Mouse (Mus musculus): Measurements from ENCODE around the gene Mtcl1.

Gene Mtcl1

GRCm38 (mm10) chr17:66449460-66450341, at the start of gene Mtcl1:
Gene Mtcl1, minus strand, starts transcription at chr17:66449750.
- peak; percentile 50 to 64 for DNase-seq

DNA sequence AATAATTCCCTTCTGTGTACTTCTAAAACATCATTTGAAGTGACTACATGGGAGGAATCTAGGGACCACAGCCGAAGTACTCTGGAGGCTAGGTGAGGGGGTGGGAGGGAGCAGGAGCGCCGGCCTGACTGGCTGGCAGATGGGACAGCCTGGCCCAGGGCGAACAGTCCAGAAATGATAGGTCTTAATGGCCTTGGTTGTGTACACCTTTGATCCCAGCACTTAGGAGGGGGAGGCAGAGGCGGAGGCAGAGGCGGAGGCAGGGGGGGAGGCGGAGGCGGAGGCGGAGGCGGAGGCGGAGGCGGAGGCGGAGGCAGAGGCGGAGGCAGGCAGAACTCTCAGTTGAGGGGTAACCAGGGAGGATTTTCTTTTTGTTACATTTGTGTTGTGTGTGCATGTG, 49.0 kb upstream of the Mtcl1 start:
- no peak for DNase-seq

GRCm38 (mm10) chr17:66496589-66496988, 47.0 kb upstream of the Mtcl1 start:
- DNase-seq: no peak

DNA sequence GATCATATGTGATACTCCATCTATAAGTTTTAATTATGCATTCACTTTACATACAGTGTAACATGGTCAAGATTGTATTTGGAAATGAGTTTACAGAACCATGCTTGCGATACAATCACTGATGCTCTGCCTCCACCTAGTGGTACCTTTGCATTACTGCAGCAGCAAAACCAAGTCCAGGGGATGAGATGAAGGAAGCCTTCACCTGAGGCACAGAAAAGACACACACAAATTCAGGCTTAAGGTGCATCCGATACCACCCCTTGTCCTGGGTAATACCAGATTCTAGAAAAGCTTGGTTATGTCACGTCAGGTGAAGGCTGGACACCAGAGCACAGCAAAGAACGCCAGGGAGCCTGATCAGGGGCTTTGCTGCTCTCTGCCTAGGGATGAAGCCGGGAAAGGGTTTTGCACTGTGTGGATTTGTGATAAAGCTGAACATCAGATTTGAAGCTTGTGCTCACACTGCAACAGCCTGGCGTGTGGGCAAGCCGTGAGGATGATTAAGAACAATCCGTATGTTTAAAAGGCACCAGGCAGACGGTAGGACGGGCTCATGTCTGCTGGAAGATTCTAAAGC, 40.6 kb upstream of the Mtcl1 start:
- peak; percentile 30 to 37 for DNase-seq

DNA sequence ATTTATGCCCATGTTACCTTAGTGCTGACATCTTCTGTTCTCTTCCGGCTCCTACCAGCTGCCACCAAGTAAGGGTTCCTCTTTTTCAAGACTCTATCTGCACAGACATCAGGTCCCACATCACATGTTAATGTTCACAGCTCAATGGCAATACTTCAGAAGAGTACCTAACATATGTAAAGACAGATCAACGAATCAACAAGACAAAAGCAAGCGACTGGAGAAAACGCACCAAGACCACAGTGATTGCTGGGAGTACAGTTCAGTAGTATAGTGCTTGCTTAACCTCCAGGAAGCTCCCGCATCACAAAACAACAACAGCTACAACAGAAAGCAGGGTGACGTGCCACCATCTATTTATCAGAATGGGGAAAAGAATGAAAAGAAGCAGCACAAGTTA, 37.0 kb upstream of the Mtcl1 start:
- no peak for DNase-seq

DNA sequence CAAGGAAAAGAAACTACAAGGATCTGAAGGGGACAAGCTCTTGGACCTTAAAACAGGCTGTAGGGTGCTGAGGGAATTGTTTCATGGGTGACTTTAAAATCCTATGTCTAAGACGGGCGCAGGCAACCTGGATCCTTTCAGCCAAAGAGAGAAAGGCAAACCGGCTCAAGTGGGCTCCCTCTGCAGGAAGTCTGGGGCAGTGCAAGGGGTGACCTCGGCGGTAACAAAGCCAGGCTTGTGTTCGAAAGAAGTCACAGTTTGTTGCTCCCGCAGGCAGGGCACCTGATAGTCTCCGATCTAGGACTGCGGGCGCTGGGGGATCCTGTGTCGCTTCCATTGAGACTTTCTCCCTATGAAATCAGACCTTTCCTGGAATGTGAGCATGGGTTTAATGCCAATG, 36.2 kb upstream of the Mtcl1 start:
- DNase-seq: peak; percentile 47 to 63

DNA sequence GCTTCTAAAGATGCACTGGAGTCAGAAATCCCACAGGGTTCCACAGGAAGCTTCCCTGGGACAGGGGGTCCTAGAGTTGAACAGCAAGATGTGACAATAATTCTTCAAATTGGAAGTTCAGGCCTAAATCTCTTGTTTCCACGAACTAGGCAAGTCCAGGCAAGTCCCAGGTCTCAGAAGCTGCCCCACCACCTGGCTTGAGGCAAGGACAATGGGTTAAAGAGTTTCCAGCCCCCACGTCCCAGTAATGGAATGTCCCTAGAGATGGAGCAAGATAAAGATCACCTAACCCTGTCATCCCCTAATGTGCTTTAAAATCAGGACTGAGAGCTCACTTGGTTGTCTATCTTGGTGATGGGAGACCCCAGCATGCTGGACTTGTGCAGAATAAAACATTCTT, 35.4 kb upstream of the Mtcl1 start:
- no peak for DNase-seq

- DNase-seq: no peak
Measured at GRCm38 (mm10) chr17:66483651-66484454, 34.3 kb upstream of the Mtcl1 start.

DNA sequence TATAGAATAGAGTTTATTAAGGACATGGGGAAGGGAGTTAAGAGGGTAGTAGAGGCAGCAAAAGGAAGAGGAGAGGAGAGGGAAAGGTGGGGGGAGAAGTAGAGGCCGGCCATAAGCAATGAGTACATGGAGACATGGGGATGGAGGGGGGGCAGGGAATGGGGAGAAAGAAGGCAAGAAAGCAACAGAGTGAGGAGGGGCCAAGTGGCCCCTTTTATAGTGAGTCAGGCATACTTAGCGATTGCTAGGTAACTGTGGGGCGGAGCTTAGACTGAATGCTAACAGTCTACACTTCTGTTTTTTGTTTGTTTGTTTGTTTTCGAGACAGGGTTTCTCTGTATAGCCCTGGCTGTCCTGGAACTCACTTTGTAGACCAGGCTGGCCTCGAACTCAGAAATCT, 31.7 kb upstream of the Mtcl1 start:
- no peak for DNase-seq

DNA sequence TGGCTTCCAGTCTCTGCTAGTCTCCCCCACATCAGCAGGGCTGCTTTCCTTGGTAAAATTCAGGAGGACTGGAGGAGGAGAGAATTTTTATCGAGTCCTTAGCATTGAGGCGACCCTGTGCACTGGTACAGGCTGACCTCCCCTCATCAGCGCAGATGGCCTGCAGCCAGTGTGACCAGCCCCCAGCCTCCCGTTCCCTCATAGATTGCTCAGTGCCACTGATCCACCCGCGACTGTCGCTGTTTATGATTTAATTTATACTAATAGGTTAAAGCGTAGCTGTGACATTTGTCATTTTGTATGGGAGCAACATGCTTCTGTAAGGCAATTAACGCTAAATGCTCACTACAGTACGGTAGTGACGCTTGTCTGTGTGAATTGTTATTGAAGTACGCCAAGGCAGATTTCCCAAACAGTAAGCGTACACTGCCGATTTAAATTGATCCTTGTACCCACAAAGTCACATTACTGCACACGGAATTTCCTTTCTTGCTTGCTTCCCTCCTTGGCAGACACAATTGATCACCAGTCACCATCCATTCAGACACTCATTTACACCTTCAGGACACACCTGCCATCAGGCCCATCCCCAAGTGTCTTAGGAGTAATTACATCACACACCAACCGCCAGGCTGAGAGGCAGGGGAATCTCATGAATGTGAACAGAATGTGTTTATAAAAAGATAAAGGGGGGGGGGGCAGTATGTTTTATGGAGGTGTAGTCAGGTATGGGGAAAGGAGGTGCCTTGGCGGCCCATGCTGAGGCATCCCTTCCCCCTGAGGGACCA, 31.1 kb upstream of the Mtcl1 start:
- DNase-seq: no peak

DNA sequence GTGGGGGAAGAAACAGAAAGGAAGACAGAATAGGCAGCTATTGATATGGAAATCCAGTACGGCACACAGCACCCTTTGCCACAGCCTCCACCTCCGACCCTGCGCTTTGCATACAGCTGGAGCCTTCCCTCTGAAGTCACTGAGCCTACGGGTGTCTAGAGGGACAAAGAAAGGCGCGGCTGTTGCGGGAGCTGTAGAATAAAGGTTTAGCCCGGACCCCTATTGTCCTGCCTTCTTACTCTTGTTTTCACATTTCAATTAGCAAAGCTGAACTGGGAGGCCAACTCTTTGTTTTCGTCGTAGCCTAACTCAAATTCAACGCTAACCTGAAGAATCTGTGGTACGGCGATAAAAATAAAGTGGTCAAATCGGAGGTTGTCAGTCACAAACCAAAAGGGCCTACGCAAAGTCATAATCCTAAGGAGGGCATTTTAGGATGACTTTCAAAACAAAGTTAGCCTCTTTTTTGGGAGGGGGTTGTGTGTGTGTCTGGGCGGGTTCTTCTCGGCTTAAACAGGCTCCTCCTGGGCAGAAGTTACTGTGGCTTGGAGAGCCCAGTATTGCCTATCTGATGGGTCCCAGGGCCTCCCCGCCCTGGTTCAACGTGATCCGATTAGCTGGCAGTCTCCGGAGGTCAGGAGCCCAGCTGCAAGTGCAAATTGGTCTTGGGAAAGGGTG, 30.4 kb upstream of the Mtcl1 start:
- DNase-seq: no peak

- no peak for DNase-seq
Measured at GRCm38 (mm10) chr17:66479311-66479710, 29.8 kb upstream of the Mtcl1 start.

- DNase-seq: no peak
Measured at GRCm38 (mm10) chr17:66473205-66473604, 23.7 kb upstream of the Mtcl1 start.

- DNase-seq: no peak
Measured at GRCm38 (mm10) chr17:66471775-66472174, 22.2 kb upstream of the Mtcl1 start.

DNA sequence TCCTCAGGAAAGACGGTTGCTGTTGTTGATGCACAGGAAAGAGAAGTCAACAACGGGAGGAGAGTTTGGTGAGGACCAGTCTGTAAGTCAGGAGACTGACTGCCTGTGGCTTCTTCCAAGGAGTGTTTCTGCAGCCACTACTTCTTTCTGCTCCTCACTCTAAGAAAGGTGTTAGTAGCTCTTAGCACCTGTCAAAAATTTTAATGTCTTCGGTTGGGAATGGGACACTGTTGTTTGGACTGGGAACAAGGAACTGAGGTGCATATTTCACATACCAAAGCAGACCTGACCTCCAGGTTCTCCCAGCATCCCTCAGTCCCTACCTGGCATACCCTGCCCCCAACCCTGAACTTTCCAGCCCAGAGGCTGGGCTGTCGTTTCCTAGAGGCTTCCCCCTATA, 21.7 kb upstream of the Mtcl1 start:
- no peak for DNase-seq

DNA sequence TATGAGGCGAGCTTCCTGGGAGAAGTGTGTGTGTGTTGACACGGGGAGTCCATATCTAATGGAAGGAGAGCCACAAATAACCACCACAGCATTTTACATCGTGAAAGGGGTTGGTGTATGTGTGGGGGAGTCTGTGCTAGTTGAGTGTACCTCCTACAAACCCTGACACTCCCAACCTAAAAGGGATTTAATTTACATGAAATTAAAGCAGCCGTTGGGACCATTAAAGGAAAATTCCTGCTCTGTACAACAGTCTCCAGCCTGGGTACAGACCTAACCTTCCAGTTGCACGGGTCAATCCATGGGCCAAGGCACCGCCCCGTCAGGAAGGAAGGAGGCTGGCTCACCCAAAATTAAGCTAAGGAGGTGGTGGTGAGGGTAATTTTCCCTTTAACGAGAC, 20.5 kb upstream of the Mtcl1 start:
- no peak for DNase-seq

DNA sequence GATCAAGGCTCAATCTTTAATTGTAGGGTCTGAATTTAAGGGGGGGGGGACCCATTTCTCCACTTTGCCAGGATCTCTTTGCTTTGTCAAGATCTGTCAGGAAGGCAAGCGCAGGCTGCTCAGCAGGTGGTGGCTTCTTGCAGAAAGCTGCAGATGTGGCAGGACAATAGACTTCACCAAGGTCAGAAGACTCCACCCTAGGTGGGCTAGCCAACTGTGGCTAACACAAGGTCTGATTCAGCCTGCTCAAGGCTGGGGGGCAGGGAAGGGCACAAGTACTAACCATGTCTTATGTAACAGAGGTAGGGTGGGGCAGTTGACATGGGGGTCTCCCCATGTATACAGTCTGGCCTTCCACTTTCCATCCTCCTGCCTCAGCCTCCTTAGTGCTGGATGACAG, 7.7 kb upstream of the Mtcl1 start:
- no peak for DNase-seq

DNA sequence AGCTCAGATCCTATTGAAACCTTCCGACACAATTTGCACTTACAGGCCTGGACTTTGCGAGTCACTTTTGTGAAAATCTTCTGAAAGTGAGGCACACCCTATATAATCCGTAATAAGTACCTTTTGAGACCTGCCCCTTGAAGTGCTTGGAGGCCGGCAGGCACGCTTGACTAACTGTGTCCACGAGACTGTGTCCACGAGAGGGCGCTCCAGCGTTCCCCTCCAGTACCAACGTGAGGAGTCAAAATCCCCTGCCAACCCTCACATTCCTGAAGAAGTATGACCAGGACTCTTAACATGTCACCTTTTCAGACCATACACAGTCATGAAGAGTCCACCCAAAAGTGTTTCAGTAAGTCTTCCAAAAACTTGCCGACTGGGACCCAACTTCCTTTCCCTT, 1.6 kb upstream of the Mtcl1 start:
- DNase-seq: peak; percentile 55 to 63

DNA sequence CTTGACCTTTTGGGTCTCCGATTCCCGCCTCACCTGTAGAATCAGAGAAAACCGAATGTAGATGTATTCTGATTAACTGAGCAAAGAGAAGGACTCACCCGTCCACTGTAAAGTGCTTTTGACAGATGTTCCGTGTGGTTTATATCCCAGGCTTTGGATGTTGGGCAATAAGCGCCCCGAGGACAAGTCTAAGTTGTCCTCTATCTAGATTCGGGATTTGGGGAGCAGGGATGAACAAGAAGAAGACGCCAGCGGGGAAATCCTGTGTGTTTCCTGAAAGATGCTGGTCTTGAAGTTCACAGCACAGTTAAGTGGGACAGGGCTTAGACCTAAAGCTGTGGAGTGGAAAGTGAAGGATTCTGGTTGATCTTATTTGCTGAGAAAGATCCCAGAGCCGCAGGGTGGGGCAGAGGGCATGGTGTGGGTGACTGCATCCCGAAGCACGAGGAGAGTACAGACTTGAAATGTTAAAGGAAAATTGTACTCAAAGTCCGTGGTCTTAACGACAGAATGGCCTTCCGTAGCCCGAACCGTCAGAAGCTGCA, 1.0 kb upstream of the Mtcl1 start:
- no peak for DNase-seq

DNA sequence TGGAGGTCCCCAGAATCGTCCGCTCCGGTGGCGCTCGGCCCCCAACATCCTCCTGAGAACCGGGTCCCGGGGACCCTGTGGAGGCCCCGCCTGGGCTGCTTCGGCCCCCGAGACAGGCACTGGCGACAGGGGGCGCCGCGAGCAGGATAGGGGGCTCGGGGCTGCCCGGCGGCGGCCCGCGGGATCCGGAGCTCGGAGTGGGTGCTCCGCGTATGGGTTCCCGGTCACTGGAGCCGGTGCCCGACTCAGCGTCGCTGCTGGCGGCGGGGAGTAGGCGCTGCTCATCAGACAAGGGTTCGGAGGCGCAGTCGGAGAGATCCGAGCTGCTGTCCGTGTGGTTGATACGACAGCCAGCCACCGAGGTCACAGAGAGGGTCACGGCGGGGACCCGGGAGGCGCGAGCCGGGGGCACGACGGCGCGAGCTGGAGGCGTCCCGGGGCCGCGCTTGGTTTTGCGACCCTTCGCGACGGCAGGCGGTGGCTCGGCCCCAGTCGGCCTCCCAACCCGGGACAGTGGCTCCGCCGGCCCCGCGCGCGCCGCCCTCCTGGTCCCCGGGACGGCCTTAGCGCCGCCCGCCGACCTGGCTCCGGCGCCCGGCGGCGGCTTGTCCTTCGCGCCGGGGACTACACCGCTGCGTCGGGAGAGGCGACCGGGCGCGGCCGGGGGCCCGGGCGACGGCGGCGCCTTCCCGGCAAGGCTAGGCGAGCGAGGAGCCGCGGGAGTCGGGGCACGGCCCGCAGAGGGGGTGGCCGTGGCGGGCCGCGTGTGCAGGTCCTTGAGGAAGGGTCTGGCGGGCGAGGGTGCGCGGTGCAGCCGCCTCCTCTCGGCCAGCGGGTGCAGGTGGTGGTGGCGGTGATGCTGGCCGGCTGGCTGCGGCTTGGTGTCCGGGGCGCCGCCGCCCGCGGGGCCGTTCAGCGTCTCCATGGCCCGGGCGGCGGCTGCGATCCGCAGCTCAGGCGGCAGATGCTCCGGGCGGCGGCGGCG, 837 bp downstream of the Mtcl1 start:
- peak; percentile 49 to 53 for DNase-seq

DNA sequence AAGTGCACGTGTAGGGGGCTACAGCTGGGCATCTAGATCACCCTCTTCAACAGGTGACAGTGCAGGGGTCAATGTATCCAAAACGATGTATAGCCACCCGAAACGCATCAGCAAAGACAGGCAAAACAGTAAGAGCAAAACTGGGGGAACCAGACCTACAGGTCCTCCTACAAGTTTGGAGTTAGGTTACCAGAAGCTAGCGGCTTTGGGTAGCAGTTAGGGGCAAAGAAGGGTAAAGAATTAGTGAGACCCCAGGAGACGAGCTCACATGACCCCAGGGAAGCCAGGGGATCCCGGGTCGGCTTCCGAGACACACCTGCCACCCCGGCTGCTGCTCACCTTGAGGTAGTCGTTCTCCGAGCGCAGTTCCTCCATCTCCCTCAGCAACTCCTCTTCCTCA, 1.6 kb downstream of the Mtcl1 start:
- DNase-seq: no peak
